Mouse (Mus musculus) heart, adult 2 months (tissue): ENCODE measurements around the gene Ccnyl1.

Experiments
- CTCF ChIP-seq: fragments of 200-600 bp; IDR thresholded peaks from 2 replicates; pipeline ENCODE4 v1.8.1; 2022; ENCODE audit warnings: antibody characterized with exemption, mild to moderate bottlenecking, moderate library complexity
- POLR2A ChIP-seq: fragments of 200-500 bp; IDR thresholded peaks from 2 replicates; pipeline ENCODE4 v1.6.1; 2011; ENCODE audit warnings: mild to moderate bottlenecking, low read depth, low read length, control low read depth; ENCODE audit not compliant: insufficient read depth

- TF ChIP-seq POLR2A (no peak), CTCF (no peak)
Observed at GRCm38 (mm10) chr1:64736681-64737501, 46.6 kb downstream of the Ccnyl1 start.
